Mouse (Mus musculus) intestine, embryonic 16.5 days (tissue): ENCODE data around the gene Gpr142. TPM values are rescaled to one million over a fixed set of nuclear protein-coding genes. Genes with fewer than 3 reads are reported as not detected.

Experiments
- ATAC-seq: fragments of 200-750 bp; cut with Nextera tagmentation; 2 replicates; pipeline ENCODE4 v1.8.0; 2017; ENCODE audit warnings: moderate TSS enrichment, moderate library complexity
- H3K27ac ChIP-seq: fragments of 300-500 bp; sonication (generic); 2 replicates; pipeline ENCODE4 v1.5.1; 2014; ENCODE audit warnings: mild to moderate bottlenecking, low read length
- H3K27me3 ChIP-seq: fragments of 300-500 bp; sonication (generic); replicated peaks from 2 replicates; pipeline ENCODE4 v1.6.1; 2014; ENCODE audit warnings: low read length, control low read depth, mixed read lengths; ENCODE audit not compliant: control insufficient read depth, insufficient read depth
- H3K36me3 ChIP-seq: fragments of 300-500 bp; sonication (generic); 2 replicates; pipeline ENCODE4 v1.6.1; 2014; ENCODE audit warnings: low read length, control low read depth; ENCODE audit not compliant: control insufficient read depth, insufficient read depth
- H3K4me1 ChIP-seq: fragments of 300-500 bp; sonication (generic); 2 replicates; pipeline ENCODE4 v1.6.1; 2014; ENCODE audit warnings: low read length, control low read depth, mixed read lengths; ENCODE audit not compliant: control insufficient read depth, insufficient read depth
- H3K4me2 ChIP-seq: fragments of 300-500 bp; sonication (generic); 2 replicates; pipeline ENCODE4 v1.6.1; 2014; ENCODE audit warnings: low read depth, low read length, control low read depth
- H3K4me3 ChIP-seq: fragments of 300-500 bp; sonication (generic); 2 replicates; pipeline ENCODE4 v1.5.1; 2014; ENCODE audit warnings: mild to moderate bottlenecking, low read length
- H3K9ac ChIP-seq: fragments of 300-500 bp; sonication (generic); 2 replicates; pipeline ENCODE4 v1.6.1; 2014; ENCODE audit warnings: low read depth, low read length
- H3K9me3 ChIP-seq: fragments of 300-500 bp; sonication (generic); 2 replicates; pipeline ENCODE4 v1.6.1; 2016; ENCODE audit warnings: low read length, control low read depth; ENCODE audit not compliant: control insufficient read depth
- WGBS: fragments of 180-500 bp; shearing (Covaris S2); extraction: QIAGEN DNeasy Blood & Tissue Kit; methylation state at CpG from one replicate; pipeline ENCODE4 v1.1.7; 2014; 5-methylcytosine and 5-hydroxymethylcytosine counted together
- polyA plus RNA-seq: library from polyadenylated mRNA; unstranded; fragments of >200 nt; fragmentation: Nextera tagmentation; extraction: Ambion mirVana; gene quantifications from 2 replicates; pipeline ENCODE4 v1.2.1, GENCODE M21; 2015

Gene Gpr142
- 0.20 and 0.43 TPM in 2 replicates for polyA plus RNA-seq

- no peak for ATAC-seq
- H3K9ac ChIP-seq, result no peak within 1 kb of the TSS
- 0 out of 2 replicates have a peak, but pooled peaks cover 3% of the 10 kb centered on the region for H3K9me3 ChIP-seq
- H3K4me3 ChIP-seq, result no peak within 1 kb of the TSS
- no peak within 1 kb of the TSS for H3K4me2 ChIP-seq
- peaks cover 3% of the 10 kb centered on the region for H3K27me3 ChIP-seq
- H3K4me1 ChIP-seq, result peaks cover 14% of the 10 kb centered on the region; the same call in 1 of the 2 replicates
- 93% methylated on average over 3 of the region's 3 CpGs for WGBS
- no peaks in the 10 kb centered on the region for H3K36me3 ChIP-seq
- H3K27ac ChIP-seq, result no peak within 1 kb of the TSS
These were observed at the start of gene Gpr142 for GRCm38 (mm10) chr11:114798624-114799023. TSS of gene Gpr142 (plus strand) at chr11:114798924.

GRCm38 (mm10) chr11:114764820-114765818 lies 33.6 kb upstream of the Gpr142 start, which contains the start of gene Kif19a:
TSS of gene Kif19a (plus strand) at chr11:114765388.
- Histone ChIP-seq H3K9ac (peak within 1 kb of the TSS; percentile 64), H3K4me3 (peak within 1 kb of the TSS; percentile 59), H3K27me3 (peaks cover 4% of the 10 kb centered on the region; the same call in 1 of the 2 replicates), H3K9me3 (no peaks in the 10 kb centered on the region), H3K27ac (no peak within 1 kb of the TSS), H3K36me3 (no peaks in the 10 kb centered on the region), H3K4me1 (peaks cover 8% of the 10 kb centered on the region; the same call in 1 of the 2 replicates), H3K4me2 (peak within 1 kb of the TSS; percentile 96)
- WGBS, result 3% methylated on average over 51 of the region's 51 CpGs
- ATAC-seq, result peak; percentile 93

GRCm38 (mm10) chr11:114769911-114770310 lies 28.8 kb upstream of the Gpr142 start:
- Histone ChIP-seq H3K4me3 (no peak overlapping the region), H3K9ac (no peak overlapping the region), H3K4me2 (no peak overlapping the region), H3K27me3 (peaks cover 2% of the 10 kb centered on the region; the same call in 1 of the 2 replicates), H3K27ac (no peak overlapping the region), H3K4me1 (peaks cover 4% of the 10 kb centered on the region; the same call in 1 of the 2 replicates), H3K36me3 (no peaks in the 10 kb centered on the region), H3K9me3 (no peaks in the 10 kb centered on the region)
- ATAC-seq, result no peak
- WGBS, result 57% methylated on average over 6 of the region's 6 CpGs

GRCm38 (mm10) chr11:114771896-114772295 lies 26.8 kb upstream of the Gpr142 start:
- 57% methylated on average over 2 of the region's 2 CpGs for WGBS
- H3K9ac ChIP-seq, result no peak overlapping the region

GRCm38 (mm10) chr11:114780076-114780475 lies 18.6 kb upstream of the Gpr142 start:
- 40% methylated on average over 9 of the region's 9 CpGs for WGBS

More at GRCm38 (mm10) chr11:114771896-114772295, 26.8 kb upstream of the Gpr142 start:
- 0 out of 2 replicates have a peak, but pooled peaks cover 2% of the 10 kb centered on the region for H3K27me3 ChIP-seq
- no peak overlapping the region for H3K27ac ChIP-seq
- ATAC-seq, result no peak
- no peaks in the 10 kb centered on the region for H3K9me3 ChIP-seq
- no peak overlapping the region for H3K4me2 ChIP-seq
- H3K36me3 ChIP-seq, result no peaks in the 10 kb centered on the region
- no peaks in the 10 kb centered on the region for H3K4me1 ChIP-seq
- no peak overlapping the region for H3K4me3 ChIP-seq

GRCm38 (mm10) chr11:114785892-114786291 lies 12.8 kb upstream of the Gpr142 start:
- peaks cover 57% of the 10 kb centered on the region for H3K27me3 ChIP-seq
- H3K9ac ChIP-seq, result 0 out of 2 replicates have a peak overlapping the region, but pooled peaks have one; percentile 33
- no peak for ATAC-seq
- no peak overlapping the region for H3K27ac ChIP-seq
- H3K36me3 ChIP-seq, result no peaks in the 10 kb centered on the region
- peak overlapping the region; percentile 34 for H3K4me3 ChIP-seq
- peaks cover 4% of the 10 kb centered on the region; the same call in 1 of the 2 replicates for H3K4me1 ChIP-seq
- 51% methylated on average over 10 of the region's 10 CpGs for WGBS
- no peaks in the 10 kb centered on the region for H3K9me3 ChIP-seq
- peak overlapping the region; percentile 46 for H3K4me2 ChIP-seq

More at GRCm38 (mm10) chr11:114780076-114780475, 18.6 kb upstream of the Gpr142 start:
- ATAC-seq, result no peak
- no peaks in the 10 kb centered on the region for H3K4me1 ChIP-seq
- H3K9me3 ChIP-seq, result no peaks in the 10 kb centered on the region
- no peak overlapping the region for H3K27ac ChIP-seq
- no peak overlapping the region for H3K4me2 ChIP-seq
- no peak overlapping the region for H3K4me3 ChIP-seq
- H3K27me3 ChIP-seq, result peaks cover 9% of the 10 kb centered on the region
- no peaks in the 10 kb centered on the region for H3K36me3 ChIP-seq
- no peak overlapping the region for H3K9ac ChIP-seq

GRCm38 (mm10) chr11:114786326-114786725 lies 12.4 kb upstream of the Gpr142 start:
- peak overlapping the region; percentile 46 for H3K4me2 ChIP-seq
- no peaks in the 10 kb centered on the region for H3K36me3 ChIP-seq
- ATAC-seq, result peak; percentile 37; the same call in 1 of the 2 replicates
- no peak overlapping the region for H3K27ac ChIP-seq
- 2% methylated on average over 43 of the region's 43 CpGs for WGBS
- 0 out of 2 replicates have a peak overlapping the region, but pooled peaks have one; percentile 33 for H3K9ac ChIP-seq
- no peaks in the 10 kb centered on the region for H3K9me3 ChIP-seq
- H3K27me3 ChIP-seq, result peaks cover 60% of the 10 kb centered on the region
- peaks cover 4% of the 10 kb centered on the region; the same call in 1 of the 2 replicates for H3K4me1 ChIP-seq
- H3K4me3 ChIP-seq, result peak overlapping the region; percentile 34

- no peak for ATAC-seq
- WGBS, result 81% methylated on average over 3 of the region's 3 CpGs
- Histone ChIP-seq H3K4me1 (peaks cover 13% of the 10 kb centered on the region; the same call in 1 of the 2 replicates), H3K27me3 (peaks cover 72% of the 10 kb centered on the region), H3K27ac (no peak overlapping the region), H3K4me3 (no peak overlapping the region), H3K9ac (no peak overlapping the region), H3K4me2 (no peak overlapping the region), H3K9me3 (no peaks in the 10 kb centered on the region), H3K36me3 (no peaks in the 10 kb centered on the region)
These were observed 11.1 kb upstream of the Gpr142 start for GRCm38 (mm10) chr11:114787611-114788010.

GRCm38 (mm10) chr11:114789061-114789714 lies 9.5 kb upstream of the Gpr142 start:
- Histone ChIP-seq H3K9me3 (no peaks in the 10 kb centered on the region), H3K4me3 (no peak overlapping the region), H3K27me3 (peaks cover 85% of the 10 kb centered on the region), H3K27ac (no peak overlapping the region), H3K4me1 (peaks cover 13% of the 10 kb centered on the region; the same call in 1 of the 2 replicates), H3K9ac (no peak overlapping the region), H3K36me3 (no peaks in the 10 kb centered on the region), H3K4me2 (no peak overlapping the region)
- ATAC-seq, result peak; percentile 46
- WGBS, result 11% methylated on average over 30 of the region's 30 CpGs
